Comparison of ENCODE assay signal across 17 mouse cellular contexts in the genomic region with DNA sequence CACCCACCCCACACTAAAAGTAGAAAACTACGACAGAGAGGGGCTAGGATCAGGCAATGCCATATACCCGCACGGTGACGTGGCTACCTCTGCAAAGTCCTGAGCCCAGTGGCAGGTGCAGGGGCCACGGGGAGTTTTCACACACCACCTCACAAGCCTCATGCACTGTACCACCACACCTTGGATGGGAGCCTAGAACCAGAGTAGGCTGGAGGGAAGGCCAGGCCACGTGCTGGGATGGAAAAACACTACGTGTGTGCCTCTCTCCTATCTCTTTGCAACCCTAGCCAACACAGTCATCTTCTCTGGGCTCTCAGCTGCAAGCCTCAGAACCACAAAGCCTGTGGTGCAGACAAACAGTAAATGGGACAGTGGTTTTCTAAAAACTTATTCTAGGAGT. TPM values are rescaled to one million over a fixed set of nuclear protein-coding genes. Genes with fewer than 3 reads are reported as not detected.
A peak's percentile ranks its signal among the peaks of the same experiment; 100 is the strongest.
DNase-seq lines count a peak whose midpoint lies in the region; ATAC-seq lines count a peak whose summit lies in the region.
"Had no signal": no experiment of that assay in that cellular context is flagged by ENCODE, and none has a peak within 500 bp of the region (broad histone marks: within the 10 kb centered on the region; RNA-seq: fewer than 3 reads in every experiment).

No protein-coding gene starts in this region.

- DNase-seq in frontal cortex, postnatal 14 days (ENCODE audit: low spot score in 2 of 2): no peak
- DNase-seq in 3134 (ENCODE audit: extremely low read depth, insufficient read length, low spot score): peak; percentile 47
- peak; percentile 55 for DNase-seq in cerebellum, adult 11 months
- DNase-seq in cerebellum, postnatal 10 days: peak; percentile 38 to 50
- no peak for DNase-seq in lung, adult 18-20 months
- DNase-seq in left cerebral cortex, adult 18-20 months (ENCODE audit: low spot score in 2 of 2): no peak
- DNase-seq: adrenal gland, postnatal 14 days; kidney, adult 2 months; kidney, postnatal 25 days; lung, embryonic 14.5 days; lung, postnatal 36 days; right cerebral cortex, postnatal 25 days; thymus, postnatal 4 days had no signal

- 0 out of 2 replicates have a peak, but pooled peaks have one; percentile 38 for ATAC-seq in frontal cortex, adult (ENCODE audit: low TSS enrichment)
- ATAC-seq: forebrain, embryonic 15.5 days; inflammation-experienced regulatory T-cells, adult 6 months had no signal

RNA-seq across cellular contexts. Expression of gene Slc37a3, which starts 46.5 kb away (rescaled TPM):
- 10 to 100 TPM; 65.9 to 71.6 TPM for total RNA-seq in left cerebral cortex, adult 18-20 months (2021)

RNA-seq across cellular contexts. Expression of gene Rab19, which starts 50.0 kb away (rescaled TPM):
- not detected for total RNA-seq in left cerebral cortex, adult 18-20 months (2021)
- total RNA-seq: gastrocnemius, adult 18-20 months had no signal

Comparison
In these comparisons a context has a peak if more than half of its experiments do, and no peak if none do; other contexts are left out.
1. DNase-seq: peak in 3134 (single experiment), cerebellum, adult 11 months (single experiment) and cerebellum, postnatal 10 days (2 of 2); none in frontal cortex, postnatal 14 days (0 of 2), lung, adult 18-20 months (0 of 2) and left cerebral cortex, adult 18-20 months (0 of 2).